Mouse (Mus musculus): ENCODE results near the gene Npepps. TPM values are rescaled to one million over a fixed set of nuclear protein-coding genes. Genes with fewer than 3 reads are reported as not detected.

The Npepps gene
- polyA plus RNA-seq, 1 experiment: 23.1 TPM

DNA sequence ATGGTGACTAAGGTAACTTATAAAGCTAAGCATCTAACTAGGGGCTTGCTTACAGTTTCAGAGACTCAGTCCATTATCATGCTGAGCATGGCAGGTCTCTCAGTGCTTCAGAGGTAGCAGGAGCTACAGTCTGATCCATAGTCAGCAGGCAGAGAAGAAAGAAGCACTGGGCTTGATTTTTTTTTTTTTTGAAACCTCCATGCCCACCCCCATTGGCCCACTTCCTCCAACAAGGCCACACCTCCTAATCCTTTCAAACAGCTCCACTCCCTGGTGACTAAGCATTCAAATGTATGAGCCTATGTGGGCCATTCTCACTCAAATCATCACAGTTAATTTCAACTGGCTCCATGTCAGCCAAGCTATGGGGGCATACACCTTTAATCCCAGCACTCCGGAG is 12.3 kb upstream of the Npepps start:
- TF ChIP-seq CTCF (conservative IDR thresholded peaks at IDR 0.05; ENCODE audit: insufficient read depth, insufficient read length, low read depth, low read length) (no peak), POLR2A (IDR thresholded peaks at IDR 0.05; ENCODE audit: low read depth, low read length) (no peak)
- WGBS: 90% methylated on average over 1 of the region's 1 CpGs

GRCm38 (mm10) chr11:97289276-97290230 is 9.1 kb upstream of the Npepps start:
- 58% methylated on average over 12 of the region's 12 CpGs for WGBS
- DNase-seq: no peak
- Histone ChIP-seq H3K36me3 (ENCODE audit: control insufficient read depth, insufficient read depth, low read length) (no peaks in the 10 kb centered on the region), H3K4me1 (ENCODE audit: control insufficient read depth, insufficient read depth, low read length) (peaks cover 4% of the 10 kb centered on the region; the same call in 1 of the 2 replicates), H3K27me3 (replicated peaks; ENCODE audit: control insufficient read depth, insufficient read depth, low read length) (no peaks in the 10 kb centered on the region), H3K27ac (ENCODE audit: insufficient read depth, low read depth, low read length) (no peak overlapping the region), H3K4me3 (ENCODE audit: insufficient read depth, low read depth, low read length) (no peak overlapping the region)
- no peak for TF ChIP-seq POLR2A (IDR thresholded peaks at IDR 0.05; ENCODE audit: low read depth, low read length)
- no peak for TF ChIP-seq CTCF (conservative IDR thresholded peaks at IDR 0.05; ENCODE audit: insufficient read depth, insufficient read length, low read depth, low read length)

More for the DNA sequence above, 12.3 kb upstream of the Npepps start:
- Histone ChIP-seq H3K27me3 (replicated peaks; ENCODE audit: control insufficient read depth, insufficient read depth, low read length) (no peaks in the 10 kb centered on the region), H3K4me3 (ENCODE audit: insufficient read depth, low read depth, low read length) (no peak overlapping the region), H3K36me3 (ENCODE audit: control insufficient read depth, insufficient read depth, low read length) (no peaks in the 10 kb centered on the region), H3K27ac (ENCODE audit: insufficient read depth, low read depth, low read length) (no peak overlapping the region), H3K4me1 (ENCODE audit: control insufficient read depth, insufficient read depth, low read length) (no peaks in the 10 kb centered on the region; the same call in 1 of the 2 replicates)
- DNase-seq: no peak

DNA sequence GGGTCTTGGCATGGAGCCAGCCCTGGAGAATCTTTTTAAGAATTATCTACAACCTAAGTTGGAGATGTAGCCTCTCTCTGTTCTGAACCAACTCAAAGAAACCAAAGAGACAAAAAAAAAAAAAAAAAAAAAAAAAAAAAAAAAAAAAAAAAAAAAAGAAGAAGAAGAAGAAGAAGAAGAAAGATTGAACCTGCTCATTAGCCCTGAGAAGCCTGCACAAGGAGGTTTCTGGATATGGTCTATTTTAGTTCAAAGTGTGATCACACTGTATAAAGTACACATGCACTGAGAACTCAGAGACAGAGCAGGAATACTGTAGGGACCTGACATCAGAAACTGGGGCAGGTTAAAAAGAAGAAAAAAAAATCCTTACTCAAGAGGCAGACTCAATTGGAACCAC is 7.2 kb upstream of the Npepps start:
- Histone ChIP-seq H3K27me3 (replicated peaks; ENCODE audit: control insufficient read depth, insufficient read depth, low read length) (no peaks in the 10 kb centered on the region), H3K4me3 (ENCODE audit: insufficient read depth, low read depth, low read length) (no peak overlapping the region), H3K4me1 (ENCODE audit: control insufficient read depth, insufficient read depth, low read length) (peaks cover 4% of the 10 kb centered on the region; the same call in 1 of the 2 replicates), H3K27ac (ENCODE audit: insufficient read depth, low read depth, low read length) (no peak overlapping the region), H3K36me3 (ENCODE audit: control insufficient read depth, insufficient read depth, low read length) (no peaks in the 10 kb centered on the region)
- DNase-seq: no peak
- no peak for TF ChIP-seq CTCF (conservative IDR thresholded peaks at IDR 0.05; ENCODE audit: insufficient read depth, insufficient read length, low read depth, low read length)
- no peak for TF ChIP-seq POLR2A (IDR thresholded peaks at IDR 0.05; ENCODE audit: low read depth, low read length)

GRCm38 (mm10) chr11:97286973-97287372 is 6.5 kb upstream of the Npepps start:
- no peaks in the 10 kb centered on the region for H3K27me3 ChIP-seq (replicated peaks; ENCODE audit: control insufficient read depth, insufficient read depth, low read length)
- no peak for DNase-seq
- WGBS: 67% methylated on average over 6 of the region's 6 CpGs
- no peak overlapping the region for H3K27ac ChIP-seq (ENCODE audit: insufficient read depth, low read depth, low read length)
- TF ChIP-seq POLR2A (IDR thresholded peaks at IDR 0.05; ENCODE audit: low read depth, low read length) (no peak), CTCF (conservative IDR thresholded peaks at IDR 0.05; ENCODE audit: insufficient read depth, insufficient read length, low read depth, low read length) (no peak)
- no peaks in the 10 kb centered on the region for H3K36me3 ChIP-seq (ENCODE audit: control insufficient read depth, insufficient read depth, low read length)
- H3K4me1 ChIP-seq (ENCODE audit: control insufficient read depth, insufficient read depth, low read length): peaks cover 4% of the 10 kb centered on the region; the same call in 1 of the 2 replicates
- no peak overlapping the region for H3K4me3 ChIP-seq (ENCODE audit: insufficient read depth, low read depth, low read length)

- peak overlapping the region; percentile 55; the same call in 1 of the 2 replicates for H3K27ac ChIP-seq (ENCODE audit: insufficient read depth, low read depth, low read length)
- H3K4me3 ChIP-seq (ENCODE audit: insufficient read depth, low read depth, low read length): no peak overlapping the region
- H3K36me3 ChIP-seq (ENCODE audit: control insufficient read depth, insufficient read depth, low read length): no peaks in the 10 kb centered on the region
- TF ChIP-seq CTCF (conservative IDR thresholded peaks at IDR 0.05; ENCODE audit: insufficient read depth, insufficient read length, low read depth, low read length) (no peak), POLR2A (IDR thresholded peaks at IDR 0.05; ENCODE audit: low read depth, low read length) (no peak)
- peak; percentile 41 for DNase-seq
- no peaks in the 10 kb centered on the region for H3K27me3 ChIP-seq (replicated peaks; ENCODE audit: control insufficient read depth, insufficient read depth, low read length)
- 58% methylated on average over 9 of the region's 9 CpGs for WGBS
- peaks cover 4% of the 10 kb centered on the region; the same call in 1 of the 2 replicates for H3K4me1 ChIP-seq (ENCODE audit: control insufficient read depth, insufficient read depth, low read length)
These were observed 5.7 kb upstream of the Npepps start for GRCm38 (mm10) chr11:97285852-97286775.

DNA sequence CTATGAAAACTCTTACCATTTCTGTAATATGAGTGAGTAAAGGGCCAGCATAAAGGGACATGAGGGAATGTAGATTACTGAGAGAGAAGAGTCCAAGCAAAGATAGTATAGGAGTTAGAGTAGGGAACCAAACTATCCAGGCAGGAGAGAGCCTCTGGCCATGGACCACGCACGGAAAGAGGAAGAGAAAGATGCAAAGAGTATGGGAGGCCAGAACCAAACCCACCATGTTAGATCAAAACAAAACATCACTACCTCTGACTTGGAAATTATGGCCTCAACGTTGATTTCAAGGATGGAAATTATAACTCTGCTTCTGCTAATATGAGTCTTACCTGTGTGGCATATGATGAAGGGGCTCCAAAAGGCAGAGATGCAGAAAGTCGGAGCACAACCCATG is 4.4 kb upstream of the Npepps start:
- no peak overlapping the region for H3K4me3 ChIP-seq (ENCODE audit: insufficient read depth, low read depth, low read length)
- H3K36me3 ChIP-seq (ENCODE audit: control insufficient read depth, insufficient read depth, low read length): no peaks in the 10 kb centered on the region
- no peaks in the 10 kb centered on the region for H3K27me3 ChIP-seq (replicated peaks; ENCODE audit: control insufficient read depth, insufficient read depth, low read length)
- WGBS: 82% methylated on average over 4 of the region's 4 CpGs
- peaks cover 4% of the 10 kb centered on the region; the same call in 1 of the 2 replicates for H3K4me1 ChIP-seq (ENCODE audit: control insufficient read depth, insufficient read depth, low read length)
- TF ChIP-seq POLR2A (IDR thresholded peaks at IDR 0.05; ENCODE audit: low read depth, low read length) (no peak), CTCF (conservative IDR thresholded peaks at IDR 0.05; ENCODE audit: insufficient read depth, insufficient read length, low read depth, low read length) (no peak)
- no peak overlapping the region for H3K27ac ChIP-seq (ENCODE audit: insufficient read depth, low read depth, low read length)
- no peak for DNase-seq
